Mouse (Mus musculus): ENCODE measurements around the gene Cpne1. TPM values are rescaled to one million over a fixed set of nuclear protein-coding genes. Genes with fewer than 3 reads are reported as not detected.

Cpne1 gene
- polyA plus RNA-seq (2014; fragmentation: Illumina TruSeq; extraction: RNeasy Lipid Tissue Mini Kit (QIAGEN cat#74804); ENCODE audit: low read depth, low replicate concordance) = 21.6 TPM

GRCm38 (mm10) chr2:156111358-156112079 lies at the start of gene Cpne1, which contains the start of gene Rbm12:
Cpne1 (minus strand) TSS chr2:156111965.
Rbm12 (minus strand) TSS chr2:156111978.

GRCm38 (mm10) chr2:156143953-156144724 lies 32.4 kb upstream of the Cpne1 start, which contains the start of the genes Romo1 and Nfs1:
Romo1 (plus strand) TSS chr2:156144039.
Nfs1 (minus strand) TSS chr2:156144186.

GRCm38 (mm10) chr2:156126992-156127391 lies 15.2 kb upstream of the Cpne1 start, which contains the start of gene Gm28036:
Gm28036 (minus strand) TSS chr2:156127092.

GRCm38 (mm10) chr2:156065099-156066041 lies 46.4 kb downstream of the Cpne1 start, which contains the start of gene Spag4:
Spag4 (plus strand) TSS chr2:156065175.

GRCm38 (mm10) chr2:156052816-156053215 lies 58.9 kb downstream of the Cpne1 start, which contains the start of gene Fer1l4:
Fer1l4 (minus strand) TSS chr2:156052947.

Other genes starting within 250 kb of the Cpne1 start
- gene Uqcc1, start 181.7 kb downstream of the Cpne1 start, polyA plus RNA-seq (2014; fragmentation: Illumina TruSeq; extraction: RNeasy Lipid Tissue Mini Kit (QIAGEN cat#74804); ENCODE audit: low read depth, low replicate concordance) = 33.9 TPM
- not detected for gene Gm15557, start 171.2 kb downstream of the Cpne1 start, polyA plus RNA-seq (2014; fragmentation: Illumina TruSeq; extraction: RNeasy Lipid Tissue Mini Kit (QIAGEN cat#74804); ENCODE audit: low read depth, low replicate concordance)
- gene Gdf5, start 166.6 kb downstream of the Cpne1 start, polyA plus RNA-seq (2014; fragmentation: Illumina TruSeq; extraction: RNeasy Lipid Tissue Mini Kit (QIAGEN cat#74804); ENCODE audit: low read depth, low replicate concordance) = not detected
- 0.66 TPM for gene Cep250, start 155.5 kb downstream of the Cpne1 start, polyA plus RNA-seq (2014; fragmentation: Illumina TruSeq; extraction: RNeasy Lipid Tissue Mini Kit (QIAGEN cat#74804); ENCODE audit: low read depth, low replicate concordance)
- 2.9 TPM for gene 6430550D23Rik, start 104.0 kb downstream of the Cpne1 start, polyA plus RNA-seq (2014; fragmentation: Illumina TruSeq; extraction: RNeasy Lipid Tissue Mini Kit (QIAGEN cat#74804); ENCODE audit: low read depth, low replicate concordance)
- gene Ergic3, start 103.9 kb downstream of the Cpne1 start, polyA plus RNA-seq (2014; fragmentation: Illumina TruSeq; extraction: RNeasy Lipid Tissue Mini Kit (QIAGEN cat#74804); ENCODE audit: low read depth, low replicate concordance) = 15.9 TPM
- gene Fer1l4, start 59.0 kb downstream of the Cpne1 start, polyA plus RNA-seq (2014; fragmentation: Illumina TruSeq; extraction: RNeasy Lipid Tissue Mini Kit (QIAGEN cat#74804); ENCODE audit: low read depth, low replicate concordance) = not detected
- 0.29 TPM for gene Spag4, start 46.8 kb downstream of the Cpne1 start, polyA plus RNA-seq (2014; fragmentation: Illumina TruSeq; extraction: RNeasy Lipid Tissue Mini Kit (QIAGEN cat#74804); ENCODE audit: low read depth, low replicate concordance)
- gene Rbm12, start within 50 bp of the Cpne1 start, polyA plus RNA-seq (2014; fragmentation: Illumina TruSeq; extraction: RNeasy Lipid Tissue Mini Kit (QIAGEN cat#74804); ENCODE audit: low read depth, low replicate concordance) = 4.4 TPM
- gene Gm28036, start 15.1 kb upstream of the Cpne1 start, polyA plus RNA-seq (2014; fragmentation: Illumina TruSeq; extraction: RNeasy Lipid Tissue Mini Kit (QIAGEN cat#74804); ENCODE audit: low read depth, low replicate concordance) = 3.5 TPM
- gene Romo1, start 32.1 kb upstream of the Cpne1 start, polyA plus RNA-seq (2014; fragmentation: Illumina TruSeq; extraction: RNeasy Lipid Tissue Mini Kit (QIAGEN cat#74804); ENCODE audit: low read depth, low replicate concordance) = 9.2 TPM
- gene Nfs1, start 32.2 kb upstream of the Cpne1 start, polyA plus RNA-seq (2014; fragmentation: Illumina TruSeq; extraction: RNeasy Lipid Tissue Mini Kit (QIAGEN cat#74804); ENCODE audit: low read depth, low replicate concordance) = 92.7 TPM
- gene Rbm39, start 68.3 kb upstream of the Cpne1 start, polyA plus RNA-seq (2014; fragmentation: Illumina TruSeq; extraction: RNeasy Lipid Tissue Mini Kit (QIAGEN cat#74804); ENCODE audit: low read depth, low replicate concordance) = 230 TPM
- gene Phf20, start 84.5 kb upstream of the Cpne1 start, polyA plus RNA-seq (2014; fragmentation: Illumina TruSeq; extraction: RNeasy Lipid Tissue Mini Kit (QIAGEN cat#74804); ENCODE audit: low read depth, low replicate concordance) = 4.8 TPM
- gene Cnbd2, start 200.3 kb upstream of the Cpne1 start, polyA plus RNA-seq (2014; fragmentation: Illumina TruSeq; extraction: RNeasy Lipid Tissue Mini Kit (QIAGEN cat#74804); ENCODE audit: low read depth, low replicate concordance) = 0.58 TPM
- gene Scand1, start 200.7 kb upstream of the Cpne1 start, polyA plus RNA-seq (2014; fragmentation: Illumina TruSeq; extraction: RNeasy Lipid Tissue Mini Kit (QIAGEN cat#74804); ENCODE audit: low read depth, low replicate concordance) = not detected